Mouse (Mus musculus) Patski (cell line): ENCODE results near the gene Gripap1. TPM values are rescaled to one million over a fixed set of nuclear protein-coding genes. Genes with fewer than 3 reads are reported as not detected.

Experiments used
- ATAC-seq: fragments of 100-300 bp; one replicate; pipeline ENCODE4 v1.8.0; 2021
- CTCF ChIA-PET: fragments of 350-600 bp; sonication (Branson Sonifier 250); formaldehyde crosslinking; loops from one replicate; lab custom pipeline; 2022; ENCODE audit warnings: inconsistent platforms; lab: Charles Lee
- POLR2A ChIA-PET: fragments of 350-600 bp; sonication (Branson Sonifier 250); formaldehyde crosslinking; loops from one replicate; lab custom pipeline; 2022; ENCODE audit warnings: antibody characterized with exemption, inconsistent platforms; lab: Charles Lee
- DNase-seq: peaks from one replicate; pipeline ENCODE4 v3.0.0-alpha.2; 2011; ENCODE audit warnings: low read depth, low spot score
- H3K27me3 ChIP-seq: fragments of 371-371 bp; one replicate; pipeline ENCODE4 v1.5.1; 2021
- CTCF ChIP-seq: fragments of 100-300 bp; IDR thresholded peaks from one replicate; pipeline ENCODE4 v1.5.1; 2021
- in situ Hi-C: fragments of 300-500 bp; cut with MboI; formaldehyde crosslinking; loops from 3 replicates; pipeline ENCODE4 v1.11.1; 2018; ENCODE audit warnings: low pct_unique_long_range_greater_than_20kb, mixed read lengths
- polyA plus RNA-seq: library from polyadenylated mRNA; unstranded; gene quantifications from one replicate; pipeline ENCODE4 v1.2.3, GENCODE M21; 2021

Gene Gripap1
- polyA plus RNA-seq, 1 experiment from 2014 or later = 63.2 TPM

GRCm38 (mm10) chrX:7867141-7867540 is 77.6 kb downstream of the Gripap1 start:
- in situ Hi-C loops = no loop called here
- no peak for TF ChIP-seq CTCF
- POLR2A ChIA-PET = no interaction called here
- DNase-seq = no peak
- ATAC-seq = no peak
- H3K27me3 ChIP-seq = peaks cover 17% of the 10 kb centered on the region
- CTCF ChIA-PET = no interaction called here

- no peak for ATAC-seq
- ChIA-PET POLR2A (no interaction called here), CTCF (no interaction called here)
- in situ Hi-C loops = no loop called here
- no peak for DNase-seq
- peaks cover 13% of the 10 kb centered on the region for H3K27me3 ChIP-seq
- no peak for TF ChIP-seq CTCF
Measured at GRCm38 (mm10) chrX:7868506-7868905, 78.9 kb downstream of the Gripap1 start.

- peaks cover 13% of the 10 kb centered on the region for H3K27me3 ChIP-seq
- DNase-seq = no peak
- no peak for TF ChIP-seq CTCF
- ChIA-PET CTCF (no interaction called here), POLR2A (no interaction called here)
- ATAC-seq = no peak
- in situ Hi-C loops = no loop called here
Measured at GRCm38 (mm10) chrX:7869826-7870225, 80.3 kb downstream of the Gripap1 start.

Other genes with a start within 250 kb of the Gripap1 start
- gene Foxp3, start 216.1 kb upstream of the Gripap1 start, polyA plus RNA-seq = 0.17 TPM
- gene Ppp1r3f, start 215.5 kb upstream of the Gripap1 start, polyA plus RNA-seq = 11.2 TPM
- 38.4 TPM for gene Ccdc22, start 184.2 kb upstream of the Gripap1 start, polyA plus RNA-seq
- gene Cacna1f, start 182.7 kb upstream of the Gripap1 start, polyA plus RNA-seq = not detected
- 1.1 TPM for gene Syp, start 151.3 kb upstream of the Gripap1 start, polyA plus RNA-seq
- gene Prickle3, start 132.5 kb upstream of the Gripap1 start, polyA plus RNA-seq = 0.05 TPM
- gene Plp2, start 118.4 kb upstream of the Gripap1 start, polyA plus RNA-seq = 124 TPM
- gene Magix, start 108.5 kb upstream of the Gripap1 start, polyA plus RNA-seq = 0.06 TPM
- 36.4 TPM for gene Gpkow, start 92.6 kb upstream of the Gripap1 start, polyA plus RNA-seq
- gene Wdr45, start 75.4 kb upstream of the Gripap1 start, polyA plus RNA-seq = 53.9 TPM
- gene Gm45208, start 67.5 kb upstream of the Gripap1 start, polyA plus RNA-seq = not detected
- gene Praf2, start 61.3 kb upstream of the Gripap1 start, polyA plus RNA-seq = 58.7 TPM
- gene Ccdc120, start 38.9 kb upstream of the Gripap1 start, polyA plus RNA-seq = 19.6 TPM
- 53.5 TPM for gene Tfe3, start 27.2 kb upstream of the Gripap1 start, polyA plus RNA-seq
- gene Kcnd1, start 32.5 kb downstream of the Gripap1 start, polyA plus RNA-seq = 4.5 TPM
- 83.0 TPM for gene Otud5, start 51.6 kb downstream of the Gripap1 start, polyA plus RNA-seq
- gene Pim2, start 88.5 kb downstream of the Gripap1 start, polyA plus RNA-seq = 11.6 TPM
- 52.7 TPM for gene Slc35a2, start 94.3 kb downstream of the Gripap1 start, polyA plus RNA-seq
- gene Pqbp1, start 109.5 kb downstream of the Gripap1 start, polyA plus RNA-seq = 71.3 TPM
- gene Timm17b, start 109.6 kb downstream of the Gripap1 start, polyA plus RNA-seq = 57.1 TPM
- gene Gm10491, start 118.1 kb downstream of the Gripap1 start, polyA plus RNA-seq = not detected
- gene Gm10490, start 119.8 kb downstream of the Gripap1 start, polyA plus RNA-seq = not detected
- gene Pcsk1n, start 130.1 kb downstream of the Gripap1 start, polyA plus RNA-seq = not detected
- not detected for gene Eras, start 138.8 kb downstream of the Gripap1 start, polyA plus RNA-seq
- 159 TPM for gene Hdac6, start 158.1 kb downstream of the Gripap1 start, polyA plus RNA-seq
- gene Gata1, start 188.3 kb downstream of the Gripap1 start, polyA plus RNA-seq = not detected
- gene Glod5, start 228.7 kb downstream of the Gripap1 start, polyA plus RNA-seq = 3.2 TPM